Mouse (Mus musculus): ENCODE data around the gene Batf.

- TF ChIP-seq CTCF (IDR thresholded peaks at IDR 0.05; ENCODE audit: low read depth) (peak; percentile 98), EP300 (IDR thresholded peaks at IDR 0.05; ENCODE audit: low read depth) (no peak)
Measured at GRCm38 (mm10) chr12:85729022-85729944, 42.8 kb downstream of the Batf start.

All from liver, embryonic 14.5 days (tissue).